Mouse (Mus musculus) heart, embryonic 14.5 days (tissue): ENCODE data around the gene Prol1. TPM values are rescaled to one million over a fixed set of nuclear protein-coding genes. Genes with fewer than 3 reads are reported as not detected.

Experiments
- ATAC-seq: fragments of 200-750 bp; cut with Nextera tagmentation; 2 replicates; pipeline ENCODE4 v1.8.0; 2017; ENCODE audit warnings: low read depth, moderate TSS enrichment; ENCODE audit not compliant: insufficient number of reproducible peaks, insufficient read depth, low FRiP score
- H3K27ac ChIP-seq, 2 experiments: fragments of 200-500 bp in 1 of 2; fragments of 300-500 bp in 1 of 2; sonication (generic) in 1 of 2; replicated peaks in 1 of 2; 2 replicates each; pipeline ENCODE4 v1.5.1; 2012 to 2014; ENCODE audit warnings: low read depth in 2 of 2, low read length in 2 of 2, control low read depth in 1 of 2, mild to moderate bottlenecking in 1 of 2, mixed read lengths in 1 of 2; ENCODE audit not compliant: control insufficient read depth in 1 of 2, insufficient read depth in 1 of 2
- H3K27me3 ChIP-seq: fragments of 300-500 bp; sonication (generic); 2 replicates; pipeline ENCODE4 v1.6.1; 2014; ENCODE audit warnings: mild to moderate bottlenecking, low read length, control low read depth; ENCODE audit not compliant: control insufficient read depth, insufficient read depth
- H3K36me3 ChIP-seq: fragments of 300-500 bp; sonication (generic); 2 replicates; pipeline ENCODE4 v1.6.1; 2014; ENCODE audit warnings: mild to moderate bottlenecking, control low read depth, low read length, mixed read lengths; ENCODE audit not compliant: control insufficient read depth, insufficient read depth
- H3K4me1 ChIP-seq, 2 experiments: fragments of 200-500 bp in 1 of 2; fragments of 300-500 bp in 1 of 2; sonication (generic) in 1 of 2; 2 replicates each; pipeline ENCODE4 v1.6.1; 2012 to 2014; ENCODE audit warnings: low read length in 2 of 2, control low read depth in 1 of 2, mixed read lengths in 1 of 2; ENCODE audit not compliant: control insufficient read depth in 2 of 2, insufficient read depth in 2 of 2
- H3K4me2 ChIP-seq: fragments of 300-500 bp; sonication (generic); 2 replicates; pipeline ENCODE4 v1.6.1; 2014; ENCODE audit warnings: mild to moderate bottlenecking, low read length
- H3K4me3 ChIP-seq, 2 experiments: fragments of 200-500 bp in 1 of 2; fragments of 300-500 bp in 1 of 2; sonication (generic) in 1 of 2; 2 replicates each; pipeline ENCODE4 v1.5.1; 2012 to 2014; ENCODE audit warnings: low read length in 2 of 2, mild to moderate bottlenecking in 2 of 2, control low read depth in 1 of 2, low read depth in 1 of 2, moderate library complexity in 1 of 2; ENCODE audit not compliant: control insufficient read depth in 1 of 2, insufficient read depth in 1 of 2
- H3K9ac ChIP-seq: fragments of 300-500 bp; sonication (generic); 2 replicates; pipeline ENCODE4 v1.6.1; 2014; ENCODE audit warnings: mild to moderate bottlenecking, low read length
- H3K9me3 ChIP-seq: fragments of 300-500 bp; sonication (generic); 2 replicates; pipeline ENCODE4 v1.6.1; 2016; ENCODE audit warnings: low read length, control low read depth; ENCODE audit not compliant: control insufficient read depth
- WGBS: fragments of 180-500 bp; shearing (Covaris S2); extraction: QIAGEN DNeasy Blood & Tissue Kit; methylation state at CpG from one replicate; pipeline ENCODE4 v1.1.7; 2014; 5-methylcytosine and 5-hydroxymethylcytosine counted together
- polyA plus RNA-seq: library from polyadenylated mRNA; unstranded; fragments of >200 nt; fragmentation: Nextera tagmentation; extraction: Ambion mirVana; gene quantifications from 2 replicates; pipeline ENCODE4 v1.2.1, GENCODE M21; 2014

Prol1 gene
- polyA plus RNA-seq, 1 experiment from 2014 or later, result not detected

GRCm38 (mm10) chr5:88375808-88376207 is 58.7 kb downstream of the Prol1 start, which contains the start of gene Amtn:
Gene Amtn, plus strand, starts transcription at chr5:88376108.
- Histone ChIP-seq H3K27me3 (no peaks in the 10 kb centered on the region), H3K4me1 (no peaks in the 10 kb centered on the region), H3K36me3 (no peaks in the 10 kb centered on the region), H3K9ac (no peak within 1 kb of the TSS), H3K4me3 (no peak within 1 kb of the TSS), H3K9me3 (no peaks in the 10 kb centered on the region), H3K4me2 (no peak within 1 kb of the TSS), H3K27ac (no peak within 1 kb of the TSS)
- ATAC-seq, result no peak
- WGBS, result 76% methylated on average over 4 of the region's 4 CpGs

Other genes starting within 250 kb of the Prol1 start
- not detected in 2 replicates for gene Smr2, start 230.8 kb upstream of the Prol1 start, polyA plus RNA-seq
- not detected in 2 replicates for gene Gm11116, start 205.8 kb upstream of the Prol1 start, polyA plus RNA-seq
- not detected in 2 replicates for gene Gm11115, start 163.2 kb upstream of the Prol1 start, polyA plus RNA-seq
- gene Gm7714, start 48.4 kb upstream of the Prol1 start, polyA plus RNA-seq, result not detected in 2 replicates
- gene Amtn, start 58.8 kb downstream of the Prol1 start, polyA plus RNA-seq, result not detected in 2 replicates
- gene Ambn, start 138.7 kb downstream of the Prol1 start, polyA plus RNA-seq, result not detected in 2 replicates
- not detected in 2 replicates for gene Enam, start 170.7 kb downstream of the Prol1 start, polyA plus RNA-seq
- gene Jchain, start 210.6 kb downstream of the Prol1 start, polyA plus RNA-seq, result 0.11 TPM in 1 of 2 replicates, not detected in the other
- gene Utp3, start 237.2 kb downstream of the Prol1 start, polyA plus RNA-seq, result 42.0 and 42.3 TPM in 2 replicates
- gene Rufy3, start 247.7 kb downstream of the Prol1 start, polyA plus RNA-seq, result 15.6 and 16.5 TPM in 2 replicates